Mouse (Mus musculus): ENCODE measurements around the gene Crybb1.

DNA sequence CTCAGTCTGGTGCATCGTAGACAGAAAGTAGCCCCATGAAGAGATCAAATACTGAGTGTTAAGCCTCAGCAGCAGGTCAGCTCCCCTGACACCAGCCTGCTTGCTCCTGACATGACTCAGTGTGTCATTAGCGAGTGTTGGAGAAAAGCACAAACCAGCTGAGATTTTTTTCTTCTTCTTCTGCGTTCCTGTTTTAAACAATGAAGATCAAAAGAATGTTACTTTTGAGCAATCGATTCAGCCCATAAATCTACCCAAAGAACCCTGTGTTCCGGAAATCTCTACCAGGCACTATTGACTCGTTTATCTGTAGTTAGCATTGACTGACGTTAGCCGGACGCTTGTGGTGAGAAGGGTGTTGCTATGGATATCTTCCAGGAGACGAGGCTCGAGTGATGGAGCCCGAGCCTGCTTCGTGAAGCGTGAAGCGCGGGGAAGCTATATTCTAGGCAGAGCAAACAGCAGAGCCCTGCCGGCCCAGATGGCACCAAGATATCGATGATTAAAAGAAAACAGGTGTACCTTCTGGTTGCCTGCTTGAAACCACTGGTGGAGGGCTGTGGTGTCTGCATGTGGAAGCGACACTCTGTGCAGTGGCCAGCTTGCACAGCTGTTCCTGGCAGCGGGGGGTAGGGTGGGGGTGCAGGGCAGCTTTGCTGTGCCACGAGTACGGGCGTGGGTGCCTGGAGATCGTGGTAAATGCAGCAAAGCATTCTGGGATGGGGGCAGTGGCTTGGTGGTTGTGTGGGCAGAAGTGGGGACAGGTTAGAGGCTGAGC lies 15.3 kb downstream of the Crybb1 start:
- no peak for TF ChIP-seq CTCF (conservative IDR thresholded peaks at IDR 0.05; ENCODE audit: low read length)
- TF ChIP-seq NANOG (IDR thresholded peaks at IDR 0.05; ENCODE audit: borderline replicate concordance, low read length) = no peak
- TF ChIP-seq POU5F1 (IDR thresholded peaks at IDR 0.05; ENCODE audit: borderline replicate concordance, low read length) = no peak
